Mouse (Mus musculus): ENCODE measurements around the gene Eif2b1. TPM values are rescaled to one million over a fixed set of nuclear protein-coding genes. Genes with fewer than 3 reads are reported as not detected.

Gene Eif2b1
- polyA plus RNA-seq, 1 experiment from 2014 or later = 66.4 TPM

GRCm38 (mm10) chr5:124541602-124541973, 37.3 kb downstream of the Eif2b1 start:
- peaks cover 18% of the 10 kb centered on the region for H3K4me1 ChIP-seq
- H3K27ac ChIP-seq (replicated peaks) = peak overlapping the region; percentile 89
- H3K9ac ChIP-seq = peak overlapping the region; percentile 93
- no peak for ATAC-seq (ENCODE audit: insufficient number of reproducible peaks, low FRiP score, low TSS enrichment, low read depth)
- H3K4me2 ChIP-seq (replicated peaks) = peak overlapping the region; percentile 52
- peak overlapping the region; percentile 96 for H3K4me3 ChIP-seq (replicated peaks)
- peaks cover 34% of the 10 kb centered on the region for H3K36me3 ChIP-seq
- no peaks in the 10 kb centered on the region for H3K9me3 ChIP-seq (replicated peaks)
- WGBS = 10% methylated on average over 8 of the region's 8 CpGs
- H3K27me3 ChIP-seq = no peaks in the 10 kb centered on the region

- WGBS = under 1% methylated on average over 68 of the region's 89 CpGs
- Histone ChIP-seq H3K9ac (peak overlapping the region; percentile 93), H3K4me3 (replicated peaks) (peak overlapping the region; percentile 96), H3K27ac (replicated peaks) (peak overlapping the region; percentile 89), H3K9me3 (replicated peaks) (no peaks in the 10 kb centered on the region), H3K27me3 (no peaks in the 10 kb centered on the region), H3K36me3 (peaks cover 29% of the 10 kb centered on the region), H3K4me1 (peaks cover 18% of the 10 kb centered on the region), H3K4me2 (replicated peaks) (peak overlapping the region; percentile 52)
- peak; percentile 76 for ATAC-seq (ENCODE audit: insufficient number of reproducible peaks, low FRiP score, low TSS enrichment, low read depth)
Measured at GRCm38 (mm10) chr5:124540905-124541601, 37.9 kb downstream of the Eif2b1 start.

GRCm38 (mm10) chr5:124540383-124540786, 38.5 kb downstream of the Eif2b1 start, which contains the start of gene Tmed2:
Gene Tmed2, plus strand, starts transcription at chr5:124540695.
- peak within 1 kb of the TSS; percentile 52 for H3K4me2 ChIP-seq (replicated peaks)
- H3K27ac ChIP-seq (replicated peaks) = peak within 1 kb of the TSS; percentile 89
- peak; percentile 96 for ATAC-seq (ENCODE audit: insufficient number of reproducible peaks, low FRiP score, low TSS enrichment, low read depth)
- under 1% methylated on average over 35 of the region's 35 CpGs for WGBS
- peaks cover 22% of the 10 kb centered on the region for H3K36me3 ChIP-seq
- H3K27me3 ChIP-seq = no peaks in the 10 kb centered on the region
- peak within 1 kb of the TSS; percentile 96 for H3K4me3 ChIP-seq (replicated peaks)
- peaks cover 18% of the 10 kb centered on the region for H3K4me1 ChIP-seq
- no peaks in the 10 kb centered on the region for H3K9me3 ChIP-seq (replicated peaks)
- H3K9ac ChIP-seq = peak within 1 kb of the TSS; percentile 93

GRCm38 (mm10) chr5:124539905-124540304, 39.0 kb downstream of the Eif2b1 start:
- 73% methylated on average over 4 of the region's 4 CpGs for WGBS
- ATAC-seq (ENCODE audit: insufficient number of reproducible peaks, low FRiP score, low TSS enrichment, low read depth) = no peak
- Histone ChIP-seq H3K4me1 (peaks cover 18% of the 10 kb centered on the region), H3K9me3 (replicated peaks) (no peaks in the 10 kb centered on the region), H3K27me3 (no peaks in the 10 kb centered on the region), H3K9ac (no peak overlapping the region), H3K36me3 (peaks cover 17% of the 10 kb centered on the region), H3K4me3 (replicated peaks) (peak overlapping the region; percentile 96), H3K27ac (replicated peaks) (peak overlapping the region; percentile 89; the same call in 1 of the 2 replicates), H3K4me2 (replicated peaks) (peak overlapping the region; percentile 43)

DNA sequence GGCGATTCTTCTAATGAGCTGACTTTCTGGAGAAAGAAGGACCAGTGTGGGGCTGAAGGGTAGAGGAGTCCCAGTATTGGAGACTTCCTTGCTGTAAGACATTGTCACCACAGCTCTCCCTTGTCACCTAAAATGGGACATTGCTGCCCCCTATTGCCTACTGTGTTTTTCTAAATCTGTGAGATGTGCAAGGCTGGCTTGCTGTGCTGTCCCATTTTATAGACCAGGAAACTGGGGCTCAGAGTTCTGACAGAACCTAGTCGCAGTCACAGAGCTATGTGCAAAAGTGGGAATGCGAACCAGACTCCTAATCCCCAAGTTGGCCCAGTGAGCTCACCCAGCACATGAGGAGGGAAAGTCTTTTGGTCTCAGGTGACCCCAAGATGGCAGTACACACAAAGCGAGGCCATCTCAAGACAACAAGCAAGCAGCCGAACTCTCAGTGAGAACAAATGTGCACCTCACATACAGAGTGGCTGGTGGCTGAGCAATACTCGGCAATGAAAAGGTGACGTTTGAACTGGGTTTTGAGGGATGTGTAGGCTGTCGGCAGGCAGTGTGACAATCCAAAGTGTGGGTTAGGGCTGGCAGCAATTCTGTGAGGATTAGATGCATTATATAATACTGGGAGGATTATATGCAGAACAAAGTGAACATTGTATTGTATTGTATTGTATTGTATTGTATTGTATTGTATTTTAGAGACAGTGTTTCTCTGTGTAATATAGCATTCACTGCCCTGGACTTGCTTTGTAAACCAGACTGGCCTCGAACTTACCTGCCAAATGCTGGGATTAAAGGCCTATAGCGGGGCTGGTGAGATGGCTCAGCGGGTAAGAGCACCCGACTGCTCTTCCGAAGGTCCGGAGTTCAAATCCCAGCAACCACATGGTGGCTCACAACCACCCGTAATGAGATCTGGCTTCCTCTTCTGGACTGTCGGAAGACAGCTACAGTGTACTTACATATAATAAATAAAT, 39.8 kb downstream of the Eif2b1 start:
- WGBS = 75% methylated on average over 16 of the region's 16 CpGs
- Histone ChIP-seq H3K4me3 (replicated peaks) (no peak overlapping the region), H3K9me3 (replicated peaks) (no peaks in the 10 kb centered on the region), H3K4me1 (peaks cover 16% of the 10 kb centered on the region), H3K27ac (replicated peaks) (no peak overlapping the region), H3K9ac (no peak overlapping the region), H3K27me3 (no peaks in the 10 kb centered on the region), H3K4me2 (replicated peaks) (no peak overlapping the region), H3K36me3 (peaks cover 9% of the 10 kb centered on the region)
- no peak for ATAC-seq (ENCODE audit: insufficient number of reproducible peaks, low FRiP score, low TSS enrichment, low read depth)

DNA sequence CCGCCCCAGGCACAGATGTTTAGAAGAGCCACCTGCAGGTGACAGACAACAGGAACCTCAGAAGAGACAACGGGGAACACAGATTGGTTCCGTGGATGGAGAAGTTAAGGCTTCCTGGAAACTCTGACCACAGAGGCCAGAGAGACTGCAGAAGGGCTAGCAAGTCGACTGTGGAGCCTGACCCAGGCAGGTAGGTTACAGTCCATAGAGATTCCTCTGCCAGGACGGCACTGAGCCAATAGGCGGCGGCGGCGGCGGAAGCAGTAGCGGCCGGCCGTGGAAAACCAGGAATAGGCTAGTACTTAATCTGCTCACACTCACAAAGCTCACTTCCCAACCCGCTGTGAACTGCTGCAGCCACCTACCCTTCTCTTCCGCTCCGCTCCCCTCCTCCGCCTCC, 42.2 kb downstream of the Eif2b1 start:
- Histone ChIP-seq H3K9me3 (replicated peaks) (no peaks in the 10 kb centered on the region), H3K27me3 (no peaks in the 10 kb centered on the region), H3K4me3 (replicated peaks) (peak overlapping the region; percentile 23), H3K4me2 (replicated peaks) (peak overlapping the region; percentile 44), H3K9ac (no peak overlapping the region; the same call in 1 of the 2 replicates), H3K4me1 (peaks cover 11% of the 10 kb centered on the region), H3K36me3 (no peaks in the 10 kb centered on the region), H3K27ac (replicated peaks) (0 out of 2 replicates have a peak overlapping the region, but pooled peaks have one; percentile 2)
- 6% methylated on average over 17 of the region's 17 CpGs for WGBS
- no peak for ATAC-seq (ENCODE audit: insufficient number of reproducible peaks, low FRiP score, low TSS enrichment, low read depth)

GRCm38 (mm10) chr5:124535016-124535415, 43.9 kb downstream of the Eif2b1 start:
- H3K27ac ChIP-seq (replicated peaks) = no peak overlapping the region
- no peak for ATAC-seq (ENCODE audit: insufficient number of reproducible peaks, low FRiP score, low TSS enrichment, low read depth)
- peaks cover 21% of the 10 kb centered on the region for H3K4me1 ChIP-seq
- H3K9ac ChIP-seq = no peak overlapping the region
- WGBS = 69% methylated on average over 5 of the region's 5 CpGs
- no peaks in the 10 kb centered on the region for H3K27me3 ChIP-seq
- no peaks in the 10 kb centered on the region for H3K36me3 ChIP-seq
- H3K4me3 ChIP-seq (replicated peaks) = no peak overlapping the region
- H3K9me3 ChIP-seq (replicated peaks) = no peaks in the 10 kb centered on the region
- no peak overlapping the region for H3K4me2 ChIP-seq (replicated peaks)

GRCm38 (mm10) chr5:124532451-124532850, 46.5 kb downstream of the Eif2b1 start:
- Histone ChIP-seq H3K27me3 (no peaks in the 10 kb centered on the region), H3K27ac (replicated peaks) (no peak overlapping the region), H3K4me2 (replicated peaks) (no peak overlapping the region), H3K4me3 (replicated peaks) (no peak overlapping the region), H3K9me3 (replicated peaks) (no peaks in the 10 kb centered on the region), H3K9ac (no peak overlapping the region), H3K4me1 (peaks cover 42% of the 10 kb centered on the region), H3K36me3 (no peaks in the 10 kb centered on the region)
- ATAC-seq (ENCODE audit: insufficient number of reproducible peaks, low FRiP score, low TSS enrichment, low read depth) = no peak
- 22% methylated on average over 7 of the region's 7 CpGs for WGBS

- Histone ChIP-seq H3K9me3 (replicated peaks) (no peaks in the 10 kb centered on the region), H3K4me1 (peaks cover 37% of the 10 kb centered on the region), H3K4me3 (replicated peaks) (peak overlapping the region; percentile 86), H3K27me3 (no peaks in the 10 kb centered on the region), H3K27ac (replicated peaks) (peak overlapping the region; percentile 86), H3K4me2 (replicated peaks) (peak overlapping the region; percentile 80), H3K9ac (peak overlapping the region; percentile 58), H3K36me3 (no peaks in the 10 kb centered on the region)
- 0 out of 2 replicates have a peak, but pooled peaks have one; percentile 2 for ATAC-seq (ENCODE audit: insufficient number of reproducible peaks, low FRiP score, low TSS enrichment, low read depth)
- WGBS = 15% methylated on average over 14 of the region's 14 CpGs
Measured at GRCm38 (mm10) chr5:124531583-124531930, 47.4 kb downstream of the Eif2b1 start.

GRCm38 (mm10) chr5:124530655-124531582, 48.0 kb downstream of the Eif2b1 start, which contains the start of gene Rilpl1:
Gene Rilpl1, minus strand, starts transcription at chr5:124531391.
- ATAC-seq (ENCODE audit: insufficient number of reproducible peaks, low FRiP score, low TSS enrichment, low read depth) = peak; percentile 92
- Histone ChIP-seq H3K4me3 (replicated peaks) (peak within 1 kb of the TSS; percentile 86), H3K4me2 (replicated peaks) (peak within 1 kb of the TSS; percentile 80), H3K36me3 (no peaks in the 10 kb centered on the region), H3K27ac (replicated peaks) (peak within 1 kb of the TSS; percentile 86), H3K27me3 (no peaks in the 10 kb centered on the region), H3K9me3 (replicated peaks) (no peaks in the 10 kb centered on the region), H3K9ac (peak within 1 kb of the TSS; percentile 58), H3K4me1 (peaks cover 37% of the 10 kb centered on the region)
- WGBS = under 1% methylated on average over 89 of the region's 96 CpGs
